Mouse (Mus musculus) midbrain, postnatal 0 days (tissue): ENCODE measurements around the gene Phlda1. TPM values are rescaled to one million over a fixed set of nuclear protein-coding genes. Genes with fewer than 3 reads are reported as not detected.

Source experiments
- ATAC-seq: fragments of 200-750 bp; cut with Nextera tagmentation; 2 replicates; pipeline ENCODE4 v1.8.0; 2017; ENCODE audit warnings: moderate number of reproducible peaks, mild to moderate bottlenecking, moderate TSS enrichment, moderate library complexity; ENCODE audit not compliant: low FRiP score
- DNase-seq: peaks from one replicate; pipeline ENCODE4 v3.0.0-alpha.2; 2015; ENCODE audit warnings: low spot score
- H3K27ac ChIP-seq: fragments of 300-500 bp; sonication (generic); 2 replicates; pipeline ENCODE4 v1.5.1; 2014; ENCODE audit warnings: low read depth, mild to moderate bottlenecking, low read length, mixed read lengths
- H3K27me3 ChIP-seq: fragments of 300-500 bp; sonication (generic); 2 replicates; pipeline ENCODE4 v1.6.1; 2014; ENCODE audit warnings: low read length, control low read depth, mixed read lengths; ENCODE audit not compliant: insufficient read depth
- H3K36me3 ChIP-seq: fragments of 300-500 bp; sonication (generic); 2 replicates; pipeline ENCODE4 v1.6.1; 2014; ENCODE audit warnings: low read length, control low read depth, mixed read lengths; ENCODE audit not compliant: insufficient read depth
- H3K4me1 ChIP-seq: fragments of 300-500 bp; sonication (generic); 2 replicates; pipeline ENCODE4 v1.6.1; 2014; ENCODE audit warnings: mild to moderate bottlenecking, control low read depth, antibody characterized with exemption, low read length, mixed read lengths; ENCODE audit not compliant: insufficient read depth
- H3K4me2 ChIP-seq: fragments of 300-500 bp; sonication (generic); 2 replicates; pipeline ENCODE4 v1.6.1; 2014; ENCODE audit warnings: low read depth, mild to moderate bottlenecking, low read length, mixed read lengths; ENCODE audit not compliant: poor library complexity, severe bottlenecking
- H3K4me3 ChIP-seq: fragments of 300-500 bp; sonication (generic); 2 replicates; pipeline ENCODE4 v1.5.1; 2014; ENCODE audit warnings: low read depth, mild to moderate bottlenecking, low read length, moderate library complexity
- H3K9ac ChIP-seq: fragments of 300-500 bp; sonication (generic); replicated peaks from 2 replicates; pipeline ENCODE4 v1.6.1; 2014; ENCODE audit warnings: mild to moderate bottlenecking, low read length, moderate library complexity, mixed read lengths; ENCODE audit not compliant: poor library complexity, severe bottlenecking
- H3K9me3 ChIP-seq: fragments of 300-500 bp; sonication (generic); 2 replicates; pipeline ENCODE4 v1.6.1; 2016; ENCODE audit warnings: low read length, control low read depth
- CTCF ChIP-seq: IDR thresholded peaks from 2 replicates; pipeline ENCODE4 v1.5.1; 2016; ENCODE audit warnings: antibody characterized with exemption, mild to moderate bottlenecking
- WGBS: fragments of 180-500 bp; shearing (Covaris S2); extraction: QIAGEN DNeasy Blood & Tissue Kit; methylation state at CpG from one replicate; pipeline ENCODE4 v1.1.7; 2014; 5-methylcytosine and 5-hydroxymethylcytosine counted together
- polyA plus RNA-seq: library from polyadenylated mRNA; unstranded; fragments of >200 nt; fragmentation: Nextera tagmentation; extraction: Ambion mirVana; gene quantifications from 2 replicates; pipeline ENCODE4 v1.2.1, GENCODE M21; 2015
- total RNA-seq: library from RNA; depleted of rRNA; stranded (reverse); fragments of >200 nt; gene quantifications from 2 replicates; pipeline ENCODE4 v1.2.3, GENCODE M21; 2014

The Phlda1 gene
- total and polyA plus RNA-seq, 2 experiments from 2014 or later = 6.8 to 32.9 TPM

- DNase-seq (no peak), ATAC-seq (peak; percentile 61)
- peak overlapping the region; percentile 86 for H3K4me3 ChIP-seq
- H3K27me3 ChIP-seq = no peaks in the 10 kb centered on the region
- peak overlapping the region; percentile 91 for H3K4me2 ChIP-seq
- no peaks in the 10 kb centered on the region for H3K9me3 ChIP-seq
- WGBS = under 1% methylated on average over 23 of the region's 23 CpGs
- H3K27ac ChIP-seq = peak overlapping the region; percentile 84
- no peaks in the 10 kb centered on the region for H3K36me3 ChIP-seq
- peak overlapping the region; percentile 83 for H3K9ac ChIP-seq
- no peaks in the 10 kb centered on the region for H3K4me1 ChIP-seq
- TF ChIP-seq CTCF = no peak; the same call in 1 of the 2 replicates
Measured at GRCm38 (mm10) chr10:111506926-111507459, 907 bp downstream of the Phlda1 start.

- no peaks in the 10 kb centered on the region for H3K9me3 ChIP-seq
- no peaks in the 10 kb centered on the region for H3K36me3 ChIP-seq
- ATAC-seq (peak; percentile 39), DNase-seq (peak; percentile 63)
- H3K27ac ChIP-seq = peak overlapping the region; percentile 84
- H3K27me3 ChIP-seq = no peaks in the 10 kb centered on the region
- peak overlapping the region; percentile 86 for H3K4me3 ChIP-seq
- H3K9ac ChIP-seq = peak overlapping the region; percentile 83
- peak; percentile 66 for TF ChIP-seq CTCF
- WGBS = under 1% methylated on average over 34 of the region's 38 CpGs
- H3K4me1 ChIP-seq = no peaks in the 10 kb centered on the region
- peak overlapping the region; percentile 91 for H3K4me2 ChIP-seq
Measured at GRCm38 (mm10) chr10:111507460-111508211, 1.6 kb downstream of the Phlda1 start.

- no peaks in the 10 kb centered on the region for H3K27me3 ChIP-seq
- H3K27ac ChIP-seq = no peak overlapping the region
- no peaks in the 10 kb centered on the region for H3K36me3 ChIP-seq
- DNase-seq = no peak
- no peak for ATAC-seq
- 7% methylated on average over 7 of the region's 7 CpGs for WGBS
- peak overlapping the region; percentile 91 for H3K4me2 ChIP-seq
- H3K9ac ChIP-seq = peak overlapping the region; percentile 83
- peak overlapping the region; percentile 86 for H3K4me3 ChIP-seq
- H3K4me1 ChIP-seq = no peaks in the 10 kb centered on the region
- no peak for TF ChIP-seq CTCF
- no peaks in the 10 kb centered on the region for H3K9me3 ChIP-seq
Measured at GRCm38 (mm10) chr10:111508324-111509080, 2.4 kb downstream of the Phlda1 start.

- TF ChIP-seq CTCF = no peak
- ATAC-seq = no peak
- Histone ChIP-seq H3K36me3 (no peaks in the 10 kb centered on the region), H3K4me3 (peak overlapping the region; percentile 86), H3K9ac (peak overlapping the region; percentile 83), H3K9me3 (no peaks in the 10 kb centered on the region), H3K4me1 (no peaks in the 10 kb centered on the region), H3K4me2 (peak overlapping the region; percentile 91), H3K27ac (no peak overlapping the region), H3K27me3 (no peaks in the 10 kb centered on the region)
- no peak for DNase-seq
- 35% methylated on average over 8 of the region's 8 CpGs for WGBS
Measured at GRCm38 (mm10) chr10:111509103-111509784, 3.2 kb downstream of the Phlda1 start.

GRCm38 (mm10) chr10:111509981-111510380 lies 3.9 kb downstream of the Phlda1 start:
- Histone ChIP-seq H3K4me1 (no peaks in the 10 kb centered on the region), H3K27ac (no peak overlapping the region), H3K36me3 (no peaks in the 10 kb centered on the region), H3K27me3 (no peaks in the 10 kb centered on the region), H3K4me3 (no peak overlapping the region), H3K9ac (no peak overlapping the region), H3K4me2 (peak overlapping the region; percentile 91; the same call in 1 of the 2 replicates), H3K9me3 (no peaks in the 10 kb centered on the region)
- no peak for TF ChIP-seq CTCF
- no peak for ATAC-seq
- no peak for DNase-seq
- WGBS = 75% methylated on average over 7 of the region's 7 CpGs
